Mouse (Mus musculus) G1E (cell line): ENCODE measurements at regions not wholly inside any gene's neighbourhood (a gene's known extent, or its start where the extent isn't known, plus 50 kb on each side); places are given as distances from the start of the nearest gene placed in this dataset.

ENCODE experiments used
- ATAC-seq: 2 replicates; pipeline ENCODE4 v1.8.0; 2016; ENCODE audit warnings: mild to moderate bottlenecking; ENCODE audit not compliant: insufficient number of reproducible peaks, poor library complexity, low FRiP score, severe bottlenecking; ENCODE audit errors: extremely low read depth
- DNase-seq: peaks from one replicate; pipeline ENCODE4 v3.0.0; 2012; ENCODE audit warnings: low spot score
- H3K27me3 ChIP-seq: 2 replicates; pipeline ENCODE4 v1.6.1; 2012; ENCODE audit warnings: mild to moderate bottlenecking, low read length, inconsistent platforms; ENCODE audit not compliant: insufficient read depth
- H3K36me3 ChIP-seq: replicated peaks from 2 replicates; pipeline ENCODE3; 2012; ENCODE audit warnings: mild to moderate bottlenecking, inconsistent platforms
- H3K4me1 ChIP-seq: 2 replicates; pipeline ENCODE4 v1.6.1; 2012; ENCODE audit warnings: low read depth, low read length, inconsistent platforms, mixed read lengths; ENCODE audit not compliant: insufficient read depth
- H3K4me3 ChIP-seq: 2 replicates; pipeline ENCODE4 v1.5.1; 2012; ENCODE audit warnings: low read depth, mild to moderate bottlenecking, inconsistent platforms, low read length, moderate library complexity, mixed read lengths
- H3K9me3 ChIP-seq: replicated peaks from 2 replicates; pipeline ENCODE4 v1.6.1; 2012; ENCODE audit warnings: inconsistent platforms
- CTCF ChIP-seq: IDR thresholded peaks from 2 replicates; pipeline ENCODE4 v1.5.1; 2012; ENCODE audit warnings: low read depth, low read length, inconsistent platforms, mixed read lengths
- GATA1 ChIP-seq: IDR thresholded peaks from 2 replicates; pipeline ENCODE4 v1.6.1; 2012; ENCODE audit warnings: borderline replicate concordance, low read length, inconsistent platforms, mixed read lengths
- GATA2 ChIP-seq: IDR thresholded peaks from 2 replicates; pipeline ENCODE4 v1.6.1; 2012; ENCODE audit warnings: low read depth, low read length, inconsistent platforms, borderline replicate concordance
- POLR2AphosphoS5 ChIP-seq: IDR thresholded peaks from 2 replicates; pipeline ENCODE4 v1.6.1; 2012; ENCODE audit warnings: low read depth, low read length, inconsistent platforms; ENCODE audit not compliant: insufficient replicate concordance
- TAL1 ChIP-seq: conservative IDR thresholded peaks from 2 replicates; pipeline ENCODE4 v1.6.1; 2012; ENCODE audit warnings: low read depth, low read length, inconsistent platforms, mixed read lengths

- DNase-seq (no peak), ATAC-seq (no peak)
- no peaks in the 10 kb centered on the region for H3K27me3 ChIP-seq
- H3K4me3 ChIP-seq, result no peak overlapping the region
- H3K4me1 ChIP-seq, result peaks cover 9% of the 10 kb centered on the region; the same call in 1 of the 2 replicates
- H3K36me3 ChIP-seq, result no peaks in the 10 kb centered on the region
- peaks cover 12% of the 10 kb centered on the region for H3K9me3 ChIP-seq
- TF ChIP-seq POLR2AphosphoS5 (no peak), TAL1 (no peak), GATA1 (no peak)
Observed at GRCm38 (mm10) chr6:94387648-94388047, 103.9 kb upstream of the Magi1 start.

GRCm38 (mm10) chr6:94385531-94385930 is 101.8 kb upstream of the Magi1 start:
- Histone ChIP-seq H3K4me3 (no peak overlapping the region), H3K36me3 (no peaks in the 10 kb centered on the region), H3K9me3 (peaks cover 12% of the 10 kb centered on the region), H3K27me3 (no peaks in the 10 kb centered on the region), H3K4me1 (peaks cover 7% of the 10 kb centered on the region; the same call in 1 of the 2 replicates)
- no peak for TF ChIP-seq POLR2AphosphoS5
- TF ChIP-seq TAL1, result no peak
- TF ChIP-seq GATA2, result no peak
- no peak for TF ChIP-seq GATA1
- TF ChIP-seq CTCF, result no peak
- ATAC-seq, result no peak
- DNase-seq, result no peak

- DNase-seq (no peak), ATAC-seq (no peak)
- Histone ChIP-seq H3K27me3 (no peaks in the 10 kb centered on the region), H3K4me1 (no peaks in the 10 kb centered on the region), H3K4me3 (no peak overlapping the region), H3K36me3 (no peaks in the 10 kb centered on the region), H3K9me3 (no peaks in the 10 kb centered on the region)
- no peak for TF ChIP-seq GATA1
- no peak for TF ChIP-seq TAL1
- no peak for TF ChIP-seq CTCF
Observed at GRCm38 (mm10) chr6:94369991-94370390, 86.3 kb upstream of the Magi1 start.

- Histone ChIP-seq H3K9me3 (peaks cover 4% of the 10 kb centered on the region; the same call in 1 of the 2 replicates), H3K27me3 (no peaks in the 10 kb centered on the region), H3K4me3 (no peak overlapping the region), H3K4me1 (no peaks in the 10 kb centered on the region), H3K36me3 (no peaks in the 10 kb centered on the region)
- DNase-seq (no peak), ATAC-seq (no peak)
- TF ChIP-seq POLR2AphosphoS5, result no peak
- no peak for TF ChIP-seq GATA2
- no peak for TF ChIP-seq GATA1
- TF ChIP-seq TAL1, result no peak
- no peak for TF ChIP-seq CTCF
Observed at GRCm38 (mm10) chr6:94363951-94364350, 80.2 kb upstream of the Magi1 start.

- ATAC-seq (no peak), DNase-seq (no peak)
- Histone ChIP-seq H3K4me3 (no peak overlapping the region), H3K4me1 (peaks cover 1% of the 10 kb centered on the region; the same call in 1 of the 2 replicates), H3K9me3 (peaks cover 4% of the 10 kb centered on the region; the same call in 1 of the 2 replicates), H3K27me3 (no peaks in the 10 kb centered on the region), H3K36me3 (no peaks in the 10 kb centered on the region)
- no peak for TF ChIP-seq TAL1
- no peak for TF ChIP-seq GATA2
- TF ChIP-seq POLR2AphosphoS5, result no peak
- TF ChIP-seq GATA1, result no peak
- no peak for TF ChIP-seq CTCF
Observed at GRCm38 (mm10) chr6:94362626-94363025, 78.9 kb upstream of the Magi1 start.

- TF ChIP-seq TAL1 (0 out of 2 replicates have a peak, but pooled peaks have one; percentile 6), GATA1 (no peak)
- DNase-seq (no peak), ATAC-seq (no peak; the same call in 1 of the 2 replicates)
- H3K27me3 ChIP-seq, result no peaks in the 10 kb centered on the region
- H3K36me3 ChIP-seq, result no peaks in the 10 kb centered on the region
- H3K4me1 ChIP-seq, result peaks cover 4% of the 10 kb centered on the region; the same call in 1 of the 2 replicates
- no peak overlapping the region; the same call in 1 of the 2 replicates for H3K4me3 ChIP-seq
- peaks cover 4% of the 10 kb centered on the region; the same call in 1 of the 2 replicates for H3K9me3 ChIP-seq
Observed at GRCm38 (mm10) chr6:94357568-94357967, 73.9 kb upstream of the Magi1 start.

- no peak for DNase-seq
- H3K36me3 ChIP-seq, result no peaks in the 10 kb centered on the region
- ATAC-seq, result no peak
- H3K27me3 ChIP-seq, result no peaks in the 10 kb centered on the region
- TF ChIP-seq CTCF, result no peak
- TF ChIP-seq GATA1, result no peak
- no peak for TF ChIP-seq TAL1
- no peak for TF ChIP-seq GATA2
- TF ChIP-seq POLR2AphosphoS5, result no peak
- H3K9me3 ChIP-seq, result no peaks in the 10 kb centered on the region
- peaks cover 4% of the 10 kb centered on the region; the same call in 1 of the 2 replicates for H3K4me1 ChIP-seq
- no peak overlapping the region for H3K4me3 ChIP-seq
Observed at GRCm38 (mm10) chr6:94354451-94355095, 70.9 kb upstream of the Magi1 start.
